Mouse (Mus musculus) hindbrain, embryonic 16.5 days (tissue): ENCODE measurements around the gene 4932438A13Rik. TPM values are rescaled to one million over a fixed set of nuclear protein-coding genes. Genes with fewer than 3 reads are reported as not detected.

ENCODE experiments used
- ATAC-seq: fragments of 200-750 bp; cut with Nextera tagmentation; 2 replicates; pipeline ENCODE4 v1.8.0; 2017; ENCODE audit warnings: moderate TSS enrichment, moderate library complexity
- H3K27ac ChIP-seq: fragments of 300-500 bp; sonication (generic); 2 replicates; pipeline ENCODE4 v1.5.1; 2014; ENCODE audit warnings: low read depth, mild to moderate bottlenecking, control low read depth, low read length, moderate library complexity
- H3K27me3 ChIP-seq: fragments of 300-500 bp; sonication (generic); replicated peaks from 2 replicates; pipeline ENCODE4 v1.6.1; 2014; ENCODE audit warnings: low read length; ENCODE audit not compliant: control insufficient read depth, insufficient read depth
- H3K36me3 ChIP-seq: fragments of 300-500 bp; sonication (generic); 2 replicates; pipeline ENCODE4 v1.6.1; 2014; ENCODE audit warnings: mild to moderate bottlenecking, low read length, moderate library complexity, mixed read lengths; ENCODE audit not compliant: control insufficient read depth, insufficient read depth
- H3K4me1 ChIP-seq: fragments of 300-500 bp; sonication (generic); 2 replicates; pipeline ENCODE4 v1.6.1; 2014; ENCODE audit warnings: low read depth, low read length; ENCODE audit not compliant: control insufficient read depth, insufficient read depth
- H3K4me2 ChIP-seq: fragments of 300-500 bp; sonication (generic); 2 replicates; pipeline ENCODE4 v1.6.1; 2014; ENCODE audit warnings: mild to moderate bottlenecking, low read length, control low read depth, moderate library complexity
- H3K4me3 ChIP-seq: fragments of 300-500 bp; sonication (generic); 2 replicates; pipeline ENCODE4 v1.5.1; 2014; ENCODE audit warnings: mild to moderate bottlenecking, low read length, control low read depth, moderate library complexity
- H3K9ac ChIP-seq: fragments of 300-500 bp; sonication (generic); 2 replicates; pipeline ENCODE4 v1.6.1; 2014; ENCODE audit warnings: low read depth, mild to moderate bottlenecking, control low read depth, low read length, moderate library complexity
- H3K9me3 ChIP-seq: fragments of 300-500 bp; sonication (generic); 2 replicates; pipeline ENCODE4 v1.6.1; 2014; ENCODE audit warnings: mild to moderate bottlenecking, low read length, moderate library complexity; ENCODE audit not compliant: control insufficient read depth
- WGBS: fragments of 180-500 bp; shearing (Covaris S2); extraction: QIAGEN DNeasy Blood & Tissue Kit; methylation state at CpG from one replicate; pipeline ENCODE4 v1.1.7; 2014; 5-methylcytosine and 5-hydroxymethylcytosine counted together
- polyA plus RNA-seq: library from polyadenylated mRNA; unstranded; fragments of >200 nt; fragmentation: Nextera tagmentation; extraction: Ambion mirVana; gene quantifications from 2 replicates; pipeline ENCODE4 v1.2.1, GENCODE M21; 2015

The 4932438A13Rik gene
- polyA plus RNA-seq, 1 experiment from 2014 or later = 77.1 TPM

DNA sequence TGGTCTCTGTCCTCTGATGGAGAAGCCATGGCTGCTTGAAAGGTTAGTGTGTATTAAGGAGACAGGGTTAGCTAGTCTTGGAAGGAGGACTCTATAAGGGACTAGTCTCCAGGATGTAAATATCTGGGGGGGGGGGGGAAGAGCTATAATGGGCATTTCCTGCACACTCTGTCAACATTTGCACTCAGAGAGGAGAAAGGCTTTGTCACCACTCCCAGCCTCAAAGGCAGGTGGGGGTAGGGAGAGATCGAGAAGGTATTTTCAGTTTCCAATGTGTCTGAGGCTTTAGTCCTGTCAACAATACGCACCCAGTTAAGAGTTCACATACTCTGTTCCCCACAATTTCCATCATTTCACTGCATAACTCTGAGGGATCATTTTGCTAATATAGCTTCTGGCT is 28.1 kb upstream of the 4932438A13Rik start:
- peaks cover 4% of the 10 kb centered on the region for H3K4me1 ChIP-seq
- H3K4me2 ChIP-seq = no peak overlapping the region
- H3K27me3 ChIP-seq = no peaks in the 10 kb centered on the region
- no peaks in the 10 kb centered on the region for H3K36me3 ChIP-seq
- no peak overlapping the region for H3K27ac ChIP-seq
- no peak overlapping the region for H3K4me3 ChIP-seq
- no peak for ATAC-seq
- H3K9ac ChIP-seq = no peak overlapping the region
- H3K9me3 ChIP-seq = no peaks in the 10 kb centered on the region
- WGBS = 89% methylated on average over 2 of the region's 2 CpGs

DNA sequence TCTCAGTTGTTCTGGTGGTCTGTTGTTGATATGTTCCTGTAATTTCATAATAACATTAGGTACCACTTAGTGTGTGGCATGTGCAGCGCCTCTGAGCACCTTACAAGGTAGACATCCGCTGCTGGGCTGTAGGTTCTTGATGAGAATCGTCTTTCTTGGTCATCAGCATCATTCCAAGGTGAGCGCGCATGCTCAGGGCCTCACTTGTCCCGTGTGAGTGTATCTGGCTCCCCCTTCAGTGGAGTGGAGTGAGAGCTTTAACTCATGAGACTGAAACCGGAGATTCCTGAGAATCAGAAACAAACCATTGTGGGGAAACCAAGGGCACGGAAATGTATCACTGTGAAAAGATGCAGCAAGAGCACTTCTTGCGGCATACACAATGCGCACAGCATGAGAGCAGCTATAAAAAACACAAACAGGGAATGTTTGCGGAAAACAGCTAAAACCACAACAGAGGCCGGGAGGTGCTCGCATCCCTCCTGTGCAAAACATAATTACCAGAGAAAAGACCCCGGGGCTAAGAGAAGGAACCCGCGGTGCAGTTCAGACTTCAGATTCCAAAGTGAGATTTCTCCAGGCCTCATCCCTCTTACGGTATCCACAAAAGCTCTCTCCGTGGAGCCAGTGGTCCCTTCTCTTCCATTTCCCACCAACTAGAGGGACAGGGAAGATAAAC is 27.2 kb upstream of the 4932438A13Rik start:
- Histone ChIP-seq H3K4me2 (peak overlapping the region; percentile 44), H3K9me3 (no peaks in the 10 kb centered on the region), H3K9ac (0 out of 2 replicates have a peak overlapping the region, but pooled peaks have one; percentile 19), H3K4me3 (no peak overlapping the region; the same call in 1 of the 2 replicates), H3K36me3 (no peaks in the 10 kb centered on the region), H3K4me1 (peaks cover 4% of the 10 kb centered on the region), H3K27me3 (no peaks in the 10 kb centered on the region), H3K27ac (peak overlapping the region; percentile 44; the same call in 1 of the 2 replicates)
- peak; percentile 78 for ATAC-seq
- WGBS = 19% methylated on average over 18 of the region's 18 CpGs

GRCm38 (mm10) chr3:36836833-36837232 is 26.1 kb upstream of the 4932438A13Rik start:
- Histone ChIP-seq H3K9me3 (no peaks in the 10 kb centered on the region), H3K4me3 (no peak overlapping the region), H3K4me2 (no peak overlapping the region), H3K27ac (no peak overlapping the region), H3K27me3 (no peaks in the 10 kb centered on the region), H3K36me3 (no peaks in the 10 kb centered on the region), H3K4me1 (peaks cover 4% of the 10 kb centered on the region), H3K9ac (no peak overlapping the region)
- 90% methylated on average over 7 of the region's 7 CpGs for WGBS
- no peak for ATAC-seq

- Histone ChIP-seq H3K27me3 (no peaks in the 10 kb centered on the region), H3K4me2 (peak overlapping the region; percentile 42), H3K9me3 (no peaks in the 10 kb centered on the region), H3K36me3 (no peaks in the 10 kb centered on the region), H3K9ac (no peak overlapping the region), H3K4me1 (peaks cover 2% of the 10 kb centered on the region; the same call in 1 of the 2 replicates), H3K27ac (no peak overlapping the region), H3K4me3 (no peak overlapping the region)
- ATAC-seq = peak; percentile 90
- 22% methylated on average over 11 of the region's 12 CpGs for WGBS
These were observed 22.0 kb upstream of the 4932438A13Rik start for GRCm38 (mm10) chr3:36840650-36841555.

GRCm38 (mm10) chr3:36853733-36854440 is 9.0 kb upstream of the 4932438A13Rik start:
- no peak for ATAC-seq
- Histone ChIP-seq H3K4me1 (no peaks in the 10 kb centered on the region), H3K27me3 (no peaks in the 10 kb centered on the region), H3K4me3 (no peak overlapping the region), H3K36me3 (no peaks in the 10 kb centered on the region), H3K4me2 (peak overlapping the region; percentile 12; the same call in 1 of the 2 replicates), H3K27ac (no peak overlapping the region), H3K9me3 (no peaks in the 10 kb centered on the region; the same call in 1 of the 2 replicates), H3K9ac (no peak overlapping the region)
- 68% methylated on average over 10 of the region's 10 CpGs for WGBS

DNA sequence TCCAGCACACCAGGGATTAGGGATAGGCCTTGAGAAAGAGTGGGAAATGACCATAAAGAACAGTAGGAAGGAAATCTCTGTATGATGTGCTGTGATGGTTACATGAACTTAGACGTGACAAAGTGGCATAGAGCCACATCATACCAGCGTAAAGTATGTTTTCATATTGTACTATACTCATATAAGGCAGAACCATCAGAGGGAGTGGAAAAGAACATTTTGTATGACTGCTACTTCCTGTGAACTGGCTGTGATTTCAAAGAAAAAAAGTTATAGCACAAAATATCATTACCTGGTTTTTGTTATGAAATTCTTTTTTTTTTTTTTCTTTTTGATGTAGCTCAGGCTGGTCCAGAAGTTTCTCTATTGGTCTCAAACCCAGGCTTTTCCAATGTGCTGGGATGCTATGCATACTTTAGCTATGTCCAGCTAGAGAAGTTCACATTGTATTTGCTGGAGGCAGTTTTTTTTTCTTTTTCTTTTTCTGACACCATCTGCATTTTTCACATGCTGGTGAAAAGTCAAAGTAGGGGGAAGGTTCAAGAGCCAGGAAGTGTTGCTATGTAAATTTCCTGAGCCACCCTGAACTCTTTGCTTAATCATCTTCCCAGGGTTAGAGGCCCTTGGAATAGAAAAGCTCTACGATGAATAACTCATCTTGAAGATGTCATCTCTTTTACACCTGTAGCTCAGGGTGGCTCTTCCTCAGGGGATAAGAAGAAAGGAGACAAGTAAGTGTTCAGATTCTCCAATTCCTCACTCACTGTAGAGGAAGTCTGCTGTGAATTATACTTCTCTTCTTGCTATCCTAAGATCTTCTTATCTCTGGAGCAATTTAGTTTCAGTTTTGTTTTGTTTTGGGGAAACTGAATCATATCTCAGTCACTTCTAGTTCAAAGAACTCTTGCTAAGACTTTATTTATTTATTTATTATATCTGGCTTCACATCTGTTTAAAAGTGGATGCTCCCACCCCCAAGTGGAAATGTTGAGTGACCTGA is 1.2 kb upstream of the 4932438A13Rik start:
- H3K4me3 ChIP-seq = no peak overlapping the region
- peaks cover 5% of the 10 kb centered on the region for H3K4me1 ChIP-seq
- no peak overlapping the region for H3K27ac ChIP-seq
- H3K9me3 ChIP-seq = no peaks in the 10 kb centered on the region; the same call in 1 of the 2 replicates
- no peak for ATAC-seq
- no peak overlapping the region for H3K4me2 ChIP-seq
- 93% methylated on average over 3 of the region's 3 CpGs for WGBS
- no peak overlapping the region for H3K9ac ChIP-seq
- H3K36me3 ChIP-seq = 0 out of 2 replicates have a peak, but pooled peaks cover 5% of the 10 kb centered on the region
- H3K27me3 ChIP-seq = no peaks in the 10 kb centered on the region

GRCm38 (mm10) chr3:36863427-36863826 is 523 bp downstream of the 4932438A13Rik start:
- H3K36me3 ChIP-seq = 0 out of 2 replicates have a peak, but pooled peaks cover 8% of the 10 kb centered on the region
- peak; percentile 56 for ATAC-seq
- H3K9ac ChIP-seq = peak overlapping the region; percentile 93
- peak overlapping the region; percentile 81; the same call in 1 of the 2 replicates for H3K27ac ChIP-seq
- H3K4me3 ChIP-seq = peak overlapping the region; percentile 82
- peak overlapping the region; percentile 74 for H3K4me2 ChIP-seq
- 4% methylated on average over 14 of the region's 23 CpGs for WGBS
- no peaks in the 10 kb centered on the region for H3K27me3 ChIP-seq
- no peaks in the 10 kb centered on the region for H3K9me3 ChIP-seq
- H3K4me1 ChIP-seq = peaks cover 5% of the 10 kb centered on the region

DNA sequence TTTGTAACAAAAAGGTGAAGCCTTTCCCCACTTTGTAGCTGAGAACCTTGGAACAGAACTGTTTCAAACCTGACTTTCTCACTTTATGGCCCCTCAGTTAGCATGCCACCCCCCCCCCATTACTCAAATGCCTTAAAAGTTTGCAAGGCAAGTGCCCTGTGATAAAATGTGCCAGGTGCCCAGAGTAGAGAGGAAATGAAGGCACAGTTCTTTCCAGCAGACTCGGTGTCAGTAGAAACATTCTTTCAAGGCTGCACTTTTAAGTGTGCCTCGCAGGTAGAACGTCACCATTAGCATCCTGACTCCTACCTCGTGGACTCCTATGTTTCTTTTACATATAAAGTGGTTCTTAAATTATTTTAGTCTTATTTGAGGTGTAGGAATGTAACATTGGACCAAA is 977 bp downstream of the 4932438A13Rik start:
- H3K27me3 ChIP-seq = no peaks in the 10 kb centered on the region
- H3K9me3 ChIP-seq = no peaks in the 10 kb centered on the region
- ATAC-seq = no peak
- H3K4me3 ChIP-seq = peak overlapping the region; percentile 82
- 0 out of 2 replicates have a peak, but pooled peaks cover 8% of the 10 kb centered on the region for H3K36me3 ChIP-seq
- WGBS = 78% methylated on average over 4 of the region's 4 CpGs
- peaks cover 5% of the 10 kb centered on the region for H3K4me1 ChIP-seq
- peak overlapping the region; percentile 74 for H3K4me2 ChIP-seq
- peak overlapping the region; percentile 93 for H3K9ac ChIP-seq
- no peak overlapping the region for H3K27ac ChIP-seq
